ENCODE assay signal across 10 mouse cellular contexts in genomic region chr6:22834100-22834970, GRCm38 (mm10). TPM values are rescaled to one million over a fixed set of nuclear protein-coding genes. Genes with fewer than 3 reads are reported as not detected.
A peak's percentile ranks its signal among the peaks of the same experiment; 100 is the strongest.
DNase-seq lines count a peak whose midpoint lies in the region; ATAC-seq and TF ChIP-seq lines count a peak whose summit lies in the region.
"Had no signal": no experiment of that assay in that cellular context is flagged by ENCODE, and none has a peak within 500 bp of the region (broad histone marks: within the 10 kb centered on the region; RNA-seq: fewer than 3 reads in every experiment).

No protein-coding gene starts in this region.

- peak overlapping the region; percentile 83 for H3K27ac ChIP-seq in forebrain, postnatal 0 days (ENCODE audit: low read depth, low read length)

- peak; percentile 14 for DNase-seq in layer of hippocampus, adult 11-12 months (ENCODE audit: low spot score)
- DNase-seq in layer of hippocampus, adult 9-10 months (ENCODE audit: low spot score), result no peak
- DNase-seq in forebrain, postnatal 0 days, result peak; percentile 86
- DNase-seq in left cerebral cortex, postnatal 25 days (ENCODE audit: low spot score in 2 of 2), result peak; percentile 10 to 38
- peak; percentile 12 for DNase-seq in right cerebral cortex, postnatal 14 days
- DNase-seq in gastrocnemius, postnatal 10 days, result no peak
- DNase-seq in yolk sac, embryonic 10.5 days (ENCODE audit: low spot score), result no peak
- no peak for DNase-seq in thymus, postnatal 14 days
- DNase-seq: kidney, postnatal 36 days; lung, postnatal 4 days had no signal

- H3K4me2 ChIP-seq in forebrain, postnatal 0 days (ENCODE audit: low read depth), result peak overlapping the region; percentile 38

- H3K9ac ChIP-seq in forebrain, postnatal 0 days, result 0 out of 2 replicates have a peak overlapping the region, but pooled peaks have one; percentile 23

- peaks cover 11% of the 10 kb centered on the region for H3K4me1 ChIP-seq in forebrain, postnatal 0 days (ENCODE audit: insufficient read depth)

- no peaks in the 10 kb centered on the region for H3K36me3 ChIP-seq in forebrain, postnatal 0 days (ENCODE audit: insufficient read depth)

- no peak for TF ChIP-seq CTCF in forebrain, postnatal 0 days (IDR thresholded peaks at IDR 0.05; ENCODE audit: low read depth)

- H3K9me3 ChIP-seq in forebrain, postnatal 0 days (ENCODE audit: low read length), result no peaks in the 10 kb centered on the region; the same call in 1 of the 2 replicates

- no peaks in the 10 kb centered on the region for H3K27me3 ChIP-seq in forebrain, postnatal 0 days (ENCODE audit: insufficient read depth, low read length)

- peak; percentile 97 for ATAC-seq in forebrain, postnatal 0 days

- H3K4me3 ChIP-seq in forebrain, postnatal 0 days (ENCODE audit: low read depth, low read length), result no peak overlapping the region

- WGBS in forebrain, postnatal 0 days, result 16% methylated on average over 19 of the region's 19 CpGs

- intact Hi-C loops in left cerebral cortex, postnatal 25 days (cut with DNase I), result loop anchor here (5.0 kb wide), 1 partner anchor 37 kb away; no protein-coding TSS in a partner anchor

RNA-seq across cellular contexts. Expression of gene Ptprz1, which starts 41.0 kb away (rescaled TPM):
- total RNA-seq in forebrain, postnatal 0 days (2014; rRNA removed), result 169 and 237 TPM in 2 replicates
- polyA plus RNA-seq in forebrain, postnatal 0 days (2015; fragmentation: Nextera tagmentation; extraction: Ambion mirVana), result 78.2 and 115 TPM in 2 replicates
- total RNA-seq in left cerebral cortex, postnatal 25 days (2021), result 100 to 1,000 TPM; 114 to 125 TPM
- 1 to 10 TPM; 2.3 to 5.2 TPM for total RNA-seq in gastrocnemius, postnatal 10 days (2021)

Comparison
In these comparisons a context has a peak if more than half of its experiments do, and no peak if none do; other contexts are left out.
1. DNase-seq: peak in layer of hippocampus, adult 11-12 months (single experiment), forebrain, postnatal 0 days (single experiment), left cerebral cortex, postnatal 25 days (2 of 2) and right cerebral cortex, postnatal 14 days (single experiment); none in layer of hippocampus, adult 9-10 months (single experiment), gastrocnemius, postnatal 10 days (single experiment), yolk sac, embryonic 10.5 days (single experiment) and thymus, postnatal 14 days (single experiment).
2. RNA of gene Ptprz1, which starts 41.0 kb away (total RNA-seq): 169 to 237 TPM in forebrain, postnatal 0 days and 114 to 125 TPM in left cerebral cortex, postnatal 25 days; 2.3 to 5.2 TPM in gastrocnemius, postnatal 10 days; every median in the first group is over 10 times any median in the second.